Comparison of ENCODE assay signal across 15 mouse cellular contexts in the genomic region with DNA sequence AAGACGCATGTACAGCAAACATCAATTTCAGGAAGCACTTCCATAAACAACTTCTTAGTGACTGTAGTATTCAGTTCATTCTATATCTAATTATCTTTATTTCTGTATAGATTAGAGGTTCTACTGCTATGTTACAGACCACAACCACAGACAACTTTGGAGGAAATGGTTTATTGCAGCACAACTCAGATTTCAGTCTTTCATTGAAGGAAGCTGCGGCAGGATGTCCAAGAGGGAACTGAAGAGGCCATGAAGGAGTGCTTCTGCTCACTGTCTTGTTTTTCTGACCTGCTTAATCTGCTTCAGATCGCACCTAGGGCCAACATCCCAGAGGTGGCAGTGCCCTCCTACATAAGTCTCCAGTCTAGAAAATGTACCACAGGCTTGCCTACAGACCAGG.
"Had no signal": no experiment of that assay in that cellular context is flagged by ENCODE, and none has a peak within 500 bp of the region (broad histone marks: within the 10 kb centered on the region; RNA-seq: fewer than 3 reads in every experiment).

No protein-coding gene starts in this region.

- ATAC-seq: intestine, embryonic 15.5 days; liver, embryonic 12.5 days; midbrain, embryonic 13.5 days had no signal

- H3K27ac ChIP-seq: intestine, embryonic 15.5 days; kidney, embryonic 15.5 days; limb, embryonic 15.5 days; liver, embryonic 12.5 days; midbrain, embryonic 13.5 days; neural tube, embryonic 12.5 days had no signal

- H3K36me3 ChIP-seq: intestine, embryonic 15.5 days; kidney, embryonic 15.5 days; limb, embryonic 15.5 days; midbrain, embryonic 13.5 days; neural tube, embryonic 12.5 days had no signal

- H3K27me3 ChIP-seq: intestine, embryonic 15.5 days; kidney, embryonic 15.5 days; limb, embryonic 15.5 days; liver, embryonic 12.5 days; midbrain, embryonic 13.5 days; neural tube, embryonic 12.5 days had no signal

- H3K9ac ChIP-seq: intestine, embryonic 15.5 days; kidney, embryonic 15.5 days; limb, embryonic 15.5 days; liver, embryonic 12.5 days; midbrain, embryonic 13.5 days; neural tube, embryonic 12.5 days had no signal

- H3K4me3 ChIP-seq: intestine, embryonic 15.5 days; kidney, embryonic 15.5 days; limb, embryonic 15.5 days; liver, embryonic 12.5 days; midbrain, embryonic 13.5 days; neural tube, embryonic 12.5 days had no signal

- H3K4me1 ChIP-seq: intestine, embryonic 15.5 days; kidney, embryonic 15.5 days; limb, embryonic 15.5 days; liver, embryonic 12.5 days; midbrain, embryonic 13.5 days; neural tube, embryonic 12.5 days had no signal

- DNase-seq: kidney, adult 2 months; kidney, postnatal 14 days; layer of hippocampus, adult 9-11 months; layer of hippocampus, postnatal 36 days; lung, postnatal 10 days; lung, postnatal 4 days; retina, postnatal 1 day; right cerebral cortex, postnatal 4 days; spleen, adult 18-20 months had no signal
